Mouse (Mus musculus): ENCODE results near the gene Lsg1. TPM values are rescaled to one million over a fixed set of nuclear protein-coding genes. Genes with fewer than 3 reads are reported as not detected.
A peak's percentile ranks its signal among the peaks of the same experiment; 100 is the strongest.

Gene Lsg1
- total RNA-seq, 2 experiments from 2014 or later, result 21.2 to 23.2 TPM

- DNase-seq (ENCODE audit: extremely low spot score in 1 of 2, low spot score in 2 of 2), result no peak
- Histone ChIP-seq H3K27ac (no peak overlapping the region), H3K4me3 (no peak overlapping the region)
- intact Hi-C loops (cut with DNase I), result no loop called here
- no peak for TF ChIP-seq CTCF (IDR thresholded peaks at IDR 0.05)
These were observed 42.7 kb downstream of the Lsg1 start for GRCm38 (mm10) chr16:30544693-30545092.

- Histone ChIP-seq H3K27ac (no peak overlapping the region), H3K4me3 (no peak overlapping the region)
- intact Hi-C loops (cut with DNase I), result no loop called here
- TF ChIP-seq CTCF (IDR thresholded peaks at IDR 0.05), result no peak
- no peak for DNase-seq (ENCODE audit: extremely low spot score in 1 of 2, low spot score in 2 of 2)
These were observed 44.0 kb downstream of the Lsg1 start for GRCm38 (mm10) chr16:30543386-30543785.

- intact Hi-C loops (cut with DNase I), result no loop called here
- no peak for DNase-seq (ENCODE audit: extremely low spot score in 1 of 2, low spot score in 2 of 2)
- peak overlapping the region; percentile 19; the same call in 1 of the 2 replicates for H3K27ac ChIP-seq
- no peak overlapping the region for H3K4me3 ChIP-seq
- TF ChIP-seq CTCF (IDR thresholded peaks at IDR 0.05), result no peak
These were observed 44.6 kb downstream of the Lsg1 start for GRCm38 (mm10) chr16:30542826-30543225.

- H3K4me3 ChIP-seq, result no peak overlapping the region
- DNase-seq (ENCODE audit: extremely low spot score in 1 of 2, low spot score in 2 of 2), result no peak
- TF ChIP-seq CTCF (IDR thresholded peaks at IDR 0.05), result no peak
- intact Hi-C loops (cut with DNase I), result no loop called here
- H3K27ac ChIP-seq, result peak overlapping the region; percentile 24; the same call in 1 of the 2 replicates
These were observed 47.0 kb downstream of the Lsg1 start for GRCm38 (mm10) chr16:30540107-30541001.

- TF ChIP-seq CTCF (IDR thresholded peaks at IDR 0.05), result peak; percentile 82
- no peak overlapping the region for H3K4me3 ChIP-seq
- H3K27ac ChIP-seq, result no peak overlapping the region; the same call in 1 of the 2 replicates
- intact Hi-C loops (cut with DNase I), result no loop called here
- no peak for DNase-seq (ENCODE audit: extremely low spot score in 1 of 2, low spot score in 2 of 2)
These were observed 48.0 kb downstream of the Lsg1 start for GRCm38 (mm10) chr16:30539433-30539832.

- no peak overlapping the region for H3K4me3 ChIP-seq
- no peak for TF ChIP-seq CTCF (IDR thresholded peaks at IDR 0.05)
- no peak for DNase-seq (ENCODE audit: extremely low spot score in 1 of 2, low spot score in 2 of 2)
- intact Hi-C loops (cut with DNase I), result no loop called here
- no peak overlapping the region for H3K27ac ChIP-seq
These were observed 52.3 kb downstream of the Lsg1 start for GRCm38 (mm10) chr16:30535075-30535474.

GRCm38 (mm10) chr16:30533592-30533991, 53.8 kb downstream of the Lsg1 start:
- no peak for TF ChIP-seq CTCF (IDR thresholded peaks at IDR 0.05)
- H3K4me3 ChIP-seq, result no peak overlapping the region
- intact Hi-C loops (cut with DNase I), result no loop called here
- H3K27ac ChIP-seq, result no peak overlapping the region
- DNase-seq (ENCODE audit: extremely low spot score in 1 of 2, low spot score in 2 of 2), result no peak

- intact Hi-C loops (cut with DNase I), result no loop called here
- Histone ChIP-seq H3K27ac (no peak overlapping the region), H3K4me3 (no peak overlapping the region)
- DNase-seq (ENCODE audit: extremely low spot score in 1 of 2, low spot score in 2 of 2), result no peak
- TF ChIP-seq CTCF (IDR thresholded peaks at IDR 0.05), result no peak
These were observed 54.5 kb downstream of the Lsg1 start for GRCm38 (mm10) chr16:30532929-30533328.

- DNase-seq (ENCODE audit: extremely low spot score in 1 of 2, low spot score in 2 of 2), result peak in 1 of 2 experiments; percentile 62
- Histone ChIP-seq H3K4me3 (no peak overlapping the region), H3K27ac (no peak overlapping the region)
- TF ChIP-seq CTCF (IDR thresholded peaks at IDR 0.05), result peak; percentile 77
- intact Hi-C loops (cut with DNase I), result no loop called here
These were observed 55.5 kb downstream of the Lsg1 start for GRCm38 (mm10) chr16:30531761-30532406.

- no peak for DNase-seq (ENCODE audit: extremely low spot score in 1 of 2, low spot score in 2 of 2)
- Histone ChIP-seq H3K4me3 (no peak overlapping the region), H3K27ac (no peak overlapping the region)
- intact Hi-C loops (cut with DNase I), result no loop called here
- TF ChIP-seq CTCF (IDR thresholded peaks at IDR 0.05), result peak; percentile 66
These were observed 56.6 kb downstream of the Lsg1 start for GRCm38 (mm10) chr16:30530815-30531214.

GRCm38 (mm10) chr16:30528386-30528785, 59.0 kb downstream of the Lsg1 start:
- TF ChIP-seq CTCF (IDR thresholded peaks at IDR 0.05), result no peak
- H3K27ac ChIP-seq, result no peak overlapping the region
- DNase-seq (ENCODE audit: extremely low spot score in 1 of 2, low spot score in 2 of 2), result no peak
- no peak overlapping the region for H3K4me3 ChIP-seq
- intact Hi-C loops (cut with DNase I), result no loop called here

- no peak for DNase-seq (ENCODE audit: extremely low spot score in 1 of 2, low spot score in 2 of 2)
- no peak overlapping the region for H3K27ac ChIP-seq
- no peak overlapping the region for H3K4me3 ChIP-seq
- TF ChIP-seq CTCF (IDR thresholded peaks at IDR 0.05), result no peak
- intact Hi-C loops (cut with DNase I), result no loop called here
These were observed 59.5 kb downstream of the Lsg1 start for GRCm38 (mm10) chr16:30527889-30528288.
